Mouse (Mus musculus) CH12.LX (cell line): ENCODE measurements at regions not wholly inside any gene's neighbourhood (a gene's known extent, or its start where the extent isn't known, plus 50 kb on each side); places are given as distances from the start of the nearest gene placed in this dataset.

ENCODE experiments used
- DNase-seq: peaks from one replicate; pipeline ENCODE4 v3.0.0-alpha.2; 2013; ENCODE audit errors: extremely low read depth
- H3K27ac ChIP-seq: 2 replicates; pipeline ENCODE4 v1.5.1; 2012; ENCODE audit warnings: low read depth, mild to moderate bottlenecking, control low read depth, moderate library complexity; ENCODE audit not compliant: insufficient read depth
- H3K27me3 ChIP-seq: replicated peaks from 2 replicates; pipeline ENCODE3; 2012; ENCODE audit warnings: inconsistent platforms
- H3K36me3 ChIP-seq, 2 experiments: replicated peaks in 1 of 2; 2 replicates each; pipeline versions ENCODE3 to v1.6.1; 2012; ENCODE audit warnings: inconsistent platforms in 1 of 2, low read length in 1 of 2, mild to moderate bottlenecking in 1 of 2, mixed read lengths in 1 of 2, moderate library complexity in 1 of 2; ENCODE audit not compliant: control insufficient read depth in 1 of 2, insufficient read depth in 1 of 2
- H3K4me1 ChIP-seq, 2 experiments: 2 replicates each; pipeline ENCODE4 v1.6.1; 2012; ENCODE audit warnings: inconsistent platforms in 1 of 2, moderate library complexity in 1 of 2; ENCODE audit not compliant: insufficient read depth in 2 of 2, control insufficient read depth in 1 of 2
- H3K4me2 ChIP-seq: 2 replicates; pipeline ENCODE4 v1.6.1; 2012; ENCODE audit warnings: low read depth, mild to moderate bottlenecking, control low read depth; ENCODE audit not compliant: poor library complexity, insufficient read depth, severe bottlenecking
- H3K4me3 ChIP-seq, 3 experiments: fragments of 150-350 bp in 1 of 3; sonication (generic) in 1 of 3; replicated peaks in 1 of 3; 2 replicates each; pipeline versions ENCODE3 to v1.5.1; 2011 to 2012; ENCODE audit warnings: low read depth in 2 of 3, low read length in 2 of 3, mild to moderate bottlenecking in 2 of 3, moderate library complexity in 2 of 3, control low read depth in 1 of 3, improper control_type of control experiment in 1 of 3, inconsistent platforms in 1 of 3, mixed read lengths in 1 of 3; ENCODE audit not compliant: poor library complexity in 1 of 3
- H3K79me2 ChIP-seq: replicated peaks from 2 replicates; pipeline ENCODE4 v1.6.1; 2012; ENCODE audit warnings: mild to moderate bottlenecking, moderate library complexity; ENCODE audit not compliant: control insufficient read depth, poor library complexity, insufficient read depth, severe bottlenecking; ENCODE audit errors: extremely low read depth
- H3K9ac ChIP-seq: 2 replicates; pipeline ENCODE4 v1.6.1; 2012; ENCODE audit warnings: low read depth, mild to moderate bottlenecking, control low read depth, moderate library complexity; ENCODE audit not compliant: insufficient read depth
- H3K9me3 ChIP-seq: replicated peaks from 2 replicates; pipeline ENCODE3; 2012; ENCODE audit warnings: low read length, inconsistent platforms, mixed read lengths
- BHLHE40 ChIP-seq: IDR thresholded peaks from 2 replicates; pipeline ENCODE4 v1.6.1; 2011; ENCODE audit warnings: mild to moderate bottlenecking, low read depth, low read length, improper control_type of control experiment
- CHD2 ChIP-seq: IDR thresholded peaks from 2 replicates; pipeline ENCODE4 v1.6.1; 2011; ENCODE audit warnings: low read length, improper control_type of control experiment
- E2F4 ChIP-seq: IDR thresholded peaks from 2 replicates; pipeline ENCODE4 v1.6.1; 2011; ENCODE audit warnings: low read depth, low read length, improper control_type of control experiment; ENCODE audit not compliant: insufficient replicate concordance
- ELF1 ChIP-seq: IDR thresholded peaks from 2 replicates; pipeline ENCODE4 v1.6.1; 2014; ENCODE audit warnings: low read depth, mild to moderate bottlenecking, inconsistent platforms, low read length, improper control_type of control experiment
- EP300 ChIP-seq: IDR thresholded peaks from 2 replicates; pipeline ENCODE4 v1.6.1; 2011; ENCODE audit warnings: low read length, improper control_type of control experiment
- ETS1 ChIP-seq: conservative IDR thresholded peaks from 2 replicates; pipeline ENCODE4 v1.6.1; 2012; ENCODE audit warnings: low read depth, mild to moderate bottlenecking, inconsistent platforms, low read length, improper control_type of control experiment, moderate library complexity
- GABPA ChIP-seq: IDR thresholded peaks from 2 replicates; pipeline ENCODE4 v1.6.1; 2012; ENCODE audit warnings: low read depth, low read length, improper control_type of control experiment, inconsistent platforms; ENCODE audit not compliant: insufficient replicate concordance
- IRF4 ChIP-seq: IDR thresholded peaks from 2 replicates; pipeline ENCODE4 v1.6.1; 2014; ENCODE audit warnings: low read depth, mild to moderate bottlenecking, inconsistent platforms, low read length, improper control_type of control experiment
- JUN ChIP-seq: IDR thresholded peaks from 2 replicates; pipeline ENCODE4 v1.6.1; 2011; ENCODE audit warnings: low read depth, mild to moderate bottlenecking, low read length, improper control_type of control experiment, moderate library complexity; ENCODE audit not compliant: insufficient read depth
- JUND ChIP-seq: conservative IDR thresholded peaks from 2 replicates; pipeline ENCODE4 v1.6.1; 2011; ENCODE audit warnings: low read depth, low read length, improper control_type of control experiment
- MAFK ChIP-seq: IDR thresholded peaks from 2 replicates; pipeline ENCODE4 v1.6.1; 2011; ENCODE audit warnings: low read length, improper control_type of control experiment; ENCODE audit not compliant: insufficient replicate concordance
- MYC ChIP-seq: IDR thresholded peaks from 2 replicates; pipeline ENCODE4 v1.6.1; 2011; ENCODE audit warnings: low read depth, mild to moderate bottlenecking, improper control_type of control experiment, low read length
- NELFE ChIP-seq: IDR thresholded peaks from 2 replicates; pipeline ENCODE4 v1.6.1; 2011; ENCODE audit warnings: low read depth, low read length, improper control_type of control experiment
- PAX5 ChIP-seq: IDR thresholded peaks from 2 replicates; pipeline ENCODE4 v1.6.1; 2012; ENCODE audit warnings: low read length, inconsistent platforms, mixed read lengths
- SIN3A ChIP-seq: IDR thresholded peaks from 2 replicates; pipeline ENCODE4 v1.6.1; 2012; ENCODE audit warnings: low read length, improper control_type of control experiment, inconsistent platforms
- SMC3 ChIP-seq: IDR thresholded peaks from 2 replicates; pipeline ENCODE4 v1.6.1; 2011; ENCODE audit warnings: low read depth, low read length, improper control_type of control experiment
- TBP ChIP-seq: conservative IDR thresholded peaks from 2 replicates; pipeline ENCODE4 v1.6.1; 2011; ENCODE audit warnings: low read depth, low read length, improper control_type of control experiment
- TCF12 ChIP-seq: IDR thresholded peaks from 2 replicates; pipeline ENCODE4 v1.6.1; 2014; ENCODE audit warnings: low read depth, mild to moderate bottlenecking, inconsistent platforms, low read length, improper control_type of control experiment
- USF2 ChIP-seq: conservative IDR thresholded peaks from 2 replicates; pipeline ENCODE4 v1.6.1; 2011; ENCODE audit warnings: low read depth, low read length, improper control_type of control experiment
- ZC3H11A ChIP-seq: IDR thresholded peaks from 2 replicates; pipeline ENCODE4 v1.6.1; 2012; ENCODE audit warnings: low read depth, mild to moderate bottlenecking, inconsistent platforms, low read length, improper control_type of control experiment
- ZNF384 ChIP-seq: IDR thresholded peaks from 2 replicates; pipeline ENCODE4 v1.6.1; 2012; ENCODE audit warnings: low read depth, low read length, improper control_type of control experiment, inconsistent platforms
- dilution Hi-C: fragments of 300-500 bp; cut with MboI; formaldehyde crosslinking; loops from 2 replicates; pipeline ENCODE4 v1.14.3; 2020; ENCODE audit warnings: low sequenced_read_pairs; ENCODE audit not compliant: extremely low pct_unique_long_range_greater_than_20kb, extremely low pct_ligation_motif_present
- in situ Hi-C: fragments of 300-500 bp; cut with MboI; formaldehyde crosslinking; loops from 3 replicates; pipeline ENCODE4 v1.14.3; 2019; ENCODE audit warnings: low sequenced_read_pairs, low pct_ligation_motif_present, low pct_unique_long_range_greater_than_20kb, mixed read lengths

DNA sequence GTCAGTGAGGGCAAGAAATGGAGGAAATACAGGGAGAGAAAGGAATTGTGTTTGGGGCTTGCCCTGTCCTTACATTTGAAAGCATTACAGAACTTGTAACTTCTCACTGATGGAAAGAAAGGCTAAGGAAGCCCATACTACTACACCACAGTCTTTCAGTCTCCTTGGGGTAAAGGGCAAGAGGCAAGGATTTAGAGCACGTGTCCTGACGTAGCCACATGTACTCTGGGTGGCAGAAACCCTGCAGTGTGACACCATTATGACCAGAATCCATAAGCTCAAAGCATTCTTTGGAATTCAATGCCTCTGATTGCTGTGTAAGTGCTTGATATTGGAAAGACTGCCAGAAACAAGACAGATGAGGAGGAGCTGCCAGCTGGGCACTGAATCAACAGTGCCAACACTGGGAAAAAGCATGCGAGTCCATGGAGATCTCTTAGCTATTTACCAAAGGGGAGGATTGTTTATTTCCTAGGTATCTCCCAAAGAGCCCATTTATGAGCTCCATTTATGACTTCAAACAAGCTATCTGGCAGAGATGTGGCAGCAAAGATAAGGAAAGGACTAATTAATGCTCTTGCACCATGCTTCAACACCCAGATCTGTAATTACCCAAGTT lies 391.2 kb upstream of the Nt5c1b start:
- dilution Hi-C loops: no loop called here
- no peaks in the 10 kb centered on the region for H3K9me3 ChIP-seq
- H3K4me2 ChIP-seq: no peak overlapping the region
- H3K36me3 ChIP-seq: no peaks in the 10 kb centered on the region
- no peak overlapping the region for H3K4me3 ChIP-seq
- no peaks in the 10 kb centered on the region for H3K79me2 ChIP-seq
- no peak overlapping the region for H3K27ac ChIP-seq
- in situ Hi-C loops: no loop called here
- no peak for TF ChIP-seq BHLHE40
- TF ChIP-seq IRF4: no peak
- TF ChIP-seq TBP: no peak
- TF ChIP-seq, all 38 proteins: peak for 0
- H3K9ac ChIP-seq: no peak overlapping the region
- no peak for DNase-seq
- H3K4me1 ChIP-seq: no peaks in the 10 kb centered on the region
- H3K27me3 ChIP-seq: no peaks in the 10 kb centered on the region

GRCm38 (mm10) chr12:9979113-9979507 lies 390.7 kb upstream of the Nt5c1b start:
- H3K27me3 ChIP-seq: no peaks in the 10 kb centered on the region
- H3K9ac ChIP-seq: no peak overlapping the region
- H3K4me1 ChIP-seq: no peaks in the 10 kb centered on the region
- DNase-seq: no peak
- H3K36me3 ChIP-seq: no peaks in the 10 kb centered on the region
- no peak overlapping the region for H3K27ac ChIP-seq
- H3K9me3 ChIP-seq: no peaks in the 10 kb centered on the region
- no peak overlapping the region for H3K4me3 ChIP-seq
- dilution Hi-C loops: no loop called here
- H3K79me2 ChIP-seq: no peaks in the 10 kb centered on the region
- no peak for TF ChIP-seq BHLHE40
- TF ChIP-seq ZNF384: no peak
- no peak for TF ChIP-seq SIN3A
- TF ChIP-seq CHD2: no peak
- no peak for TF ChIP-seq TCF12
- TF ChIP-seq JUN: no peak
- no peak for TF ChIP-seq E2F4
- TF ChIP-seq GABPA: no peak
- no peak for TF ChIP-seq USF2
- TF ChIP-seq MYC: no peak
- no peak for TF ChIP-seq SMC3
- no peak for TF ChIP-seq JUND
- no peak for TF ChIP-seq ZC3H11A
- TF ChIP-seq EP300: no peak
- TF ChIP-seq ELF1: no peak
- TF ChIP-seq MAFK: no peak
- TF ChIP-seq PAX5: no peak
- TF ChIP-seq NELFE: no peak
- TF ChIP-seq ETS1: no peak
- no peak overlapping the region for H3K4me2 ChIP-seq
- in situ Hi-C loops: no loop called here
